Mouse (Mus musculus) liver, embryonic 13.5 days (tissue): Measurements from ENCODE around the gene Icam1. TPM values are rescaled to one million over a fixed set of nuclear protein-coding genes. Genes with fewer than 3 reads are reported as not detected.
"Not testable (repeated sequence)": the region's sequence is repeated elsewhere in the genome, so short reads cannot be mapped to it uniquely, and the experiment has no call there.

Experiments used
- ATAC-seq: fragments of 200-750 bp; cut with Nextera tagmentation; 2 replicates; pipeline ENCODE4 v1.8.0; 2017; ENCODE audit warnings: low read depth, mild to moderate bottlenecking, moderate number of reproducible peaks, moderate library complexity
- DNase-seq: peaks from one replicate; pipeline ENCODE4 v3.0.0; 2022
- H3K27ac ChIP-seq: fragments of 300-500 bp; sonication (generic); 2 replicates; pipeline ENCODE4 v1.5.1; 2015; ENCODE audit warnings: moderate library complexity, mild to moderate bottlenecking, inconsistent platforms
- H3K27me3 ChIP-seq: fragments of 300-500 bp; sonication (generic); 2 replicates; pipeline ENCODE4 v1.6.1; 2015; ENCODE audit warnings: mild to moderate bottlenecking, inconsistent platforms
- H3K36me3 ChIP-seq: fragments of 300-500 bp; sonication (generic); 2 replicates; pipeline ENCODE4 v1.6.1; 2015; ENCODE audit warnings: mild to moderate bottlenecking, inconsistent platforms
- H3K4me1 ChIP-seq: fragments of 300-500 bp; sonication (generic); replicated peaks from 2 replicates; pipeline ENCODE4 v1.6.1; 2015; ENCODE audit warnings: inconsistent platforms
- H3K4me2 ChIP-seq: fragments of 300-500 bp; sonication (generic); 2 replicates; pipeline ENCODE4 v1.6.1; 2015; ENCODE audit warnings: inconsistent platforms, mild to moderate bottlenecking, moderate library complexity
- H3K4me3 ChIP-seq: fragments of 300-500 bp; sonication (generic); replicated peaks from 2 replicates; pipeline ENCODE4 v1.5.1; 2015; ENCODE audit warnings: mild to moderate bottlenecking, inconsistent platforms
- H3K9ac ChIP-seq: fragments of 300-500 bp; sonication (generic); 2 replicates; pipeline ENCODE4 v1.6.1; 2015; ENCODE audit warnings: mild to moderate bottlenecking, inconsistent platforms
- H3K9me3 ChIP-seq: fragments of 300-500 bp; sonication (generic); replicated peaks from 2 replicates; pipeline ENCODE4 v1.6.1; 2016; ENCODE audit warnings: inconsistent platforms
- WGBS: fragments of 180-500 bp; shearing (Covaris S2); methylation state at CpG from one replicate; pipeline ENCODE4 v1.1.7; 2015; ENCODE audit not compliant: insufficient replicate concordance; 5-methylcytosine and 5-hydroxymethylcytosine counted together
- polyA plus RNA-seq: library from polyadenylated mRNA; unstranded; fragments of >200 nt; fragmentation: Nextera tagmentation; extraction: Ambion mirVana; gene quantifications from 2 replicates; pipeline ENCODE4 v1.2.1, GENCODE M21; 2015

Gene Icam1
- polyA plus RNA-seq, 1 experiment from 2014 or later = 9.6 TPM

DNA sequence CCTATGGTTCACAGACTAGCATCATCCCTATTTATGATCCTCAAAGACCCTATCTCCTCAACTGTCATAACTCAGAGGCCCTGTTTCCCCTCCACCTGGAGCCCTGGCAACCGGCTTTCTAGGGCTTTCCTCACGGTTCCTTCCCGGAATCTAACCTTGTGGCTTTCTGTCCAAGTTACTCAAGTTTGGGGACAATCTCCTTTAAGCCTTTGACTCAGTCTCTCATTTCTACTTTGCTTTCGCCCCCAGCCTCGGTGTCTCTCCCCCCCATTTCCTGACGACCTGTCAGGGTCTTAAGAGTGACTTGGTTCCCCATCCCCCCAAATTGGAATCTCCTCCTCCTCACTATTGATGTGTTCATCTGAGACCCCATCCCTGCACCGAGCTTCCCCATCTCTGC lies 16.7 kb downstream of the Icam1 start:
- Histone ChIP-seq H3K4me1 (peaks cover 86% of the 10 kb centered on the region), H3K27ac (no peak overlapping the region), H3K36me3 (peaks cover 6% of the 10 kb centered on the region; the same call in 1 of the 2 replicates), H3K9me3 (no peaks in the 10 kb centered on the region), H3K27me3 (peaks cover 60% of the 10 kb centered on the region), H3K4me2 (peak overlapping the region; percentile 99), H3K9ac (peak overlapping the region; percentile 75), H3K4me3 (peak overlapping the region; percentile 75)
- 4% methylated on average over 7 of the region's 7 CpGs for WGBS
- ATAC-seq (no peak), DNase-seq (no peak)

DNA sequence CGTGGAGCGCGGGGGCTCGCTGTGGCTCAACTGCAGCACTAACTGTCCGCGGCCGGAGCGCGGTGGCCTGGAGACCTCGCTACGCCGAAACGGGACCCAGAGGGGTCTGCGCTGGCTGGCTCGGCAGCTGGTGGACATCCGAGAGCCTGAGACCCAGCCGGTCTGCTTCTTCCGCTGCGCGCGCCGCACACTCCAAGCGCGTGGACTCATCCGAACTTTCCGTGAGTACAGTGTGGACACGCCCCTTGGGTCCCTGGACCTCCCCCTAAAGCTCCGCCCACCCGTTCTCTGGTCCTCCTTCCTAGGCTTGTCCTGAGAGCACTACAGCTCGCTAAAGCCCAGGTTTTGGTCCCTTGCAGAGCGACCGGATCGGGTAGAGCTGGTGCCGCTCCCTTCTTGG lies 17.4 kb downstream of the Icam1 start:
- DNase-seq (peak; percentile 88), ATAC-seq (peak; percentile 49)
- peak overlapping the region; percentile 75 for H3K9ac ChIP-seq
- peaks cover 83% of the 10 kb centered on the region for H3K4me1 ChIP-seq
- H3K27ac ChIP-seq = no peak overlapping the region
- no peaks in the 10 kb centered on the region for H3K9me3 ChIP-seq
- peaks cover 66% of the 10 kb centered on the region for H3K27me3 ChIP-seq
- peak overlapping the region; percentile 99 for H3K4me2 ChIP-seq
- H3K36me3 ChIP-seq = no peaks in the 10 kb centered on the region
- peak overlapping the region; percentile 75 for H3K4me3 ChIP-seq
- under 1% methylated on average over 34 of the region's 34 CpGs for WGBS

DNA sequence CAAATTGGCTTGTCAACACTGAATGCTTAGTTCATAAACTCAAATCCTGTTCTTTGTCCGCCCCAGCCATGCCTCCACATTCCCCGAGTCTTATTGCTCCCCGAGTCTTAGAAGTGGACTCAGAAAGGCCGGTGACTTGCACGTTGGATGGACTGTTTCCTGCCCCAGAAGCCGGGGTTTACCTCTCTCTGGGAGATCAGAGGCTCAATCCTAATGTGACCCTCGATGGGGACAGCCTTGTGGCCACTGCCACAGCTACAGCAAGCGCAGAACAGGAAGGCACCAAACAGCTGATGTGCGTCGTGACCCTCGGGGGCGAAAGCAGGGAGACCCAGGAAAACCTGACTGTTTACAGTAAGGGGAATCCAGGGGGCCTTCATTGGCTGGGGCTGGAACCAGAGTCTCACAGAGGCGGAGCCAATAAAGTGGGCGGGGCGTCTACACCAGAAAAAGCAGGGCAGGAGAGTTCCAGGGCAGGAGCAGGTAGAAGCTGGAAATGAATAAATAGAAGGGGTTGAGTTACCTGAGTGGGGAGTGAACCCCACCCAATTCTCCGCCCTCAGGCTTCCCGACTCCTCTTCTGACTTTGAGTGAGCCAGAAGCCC lies 18.8 kb downstream of the Icam1 start:
- no peak overlapping the region for H3K9ac ChIP-seq
- H3K27me3 ChIP-seq = peaks cover 79% of the 10 kb centered on the region
- no peak overlapping the region for H3K4me2 ChIP-seq
- H3K36me3 ChIP-seq = no peaks in the 10 kb centered on the region
- peaks cover 83% of the 10 kb centered on the region for H3K4me1 ChIP-seq
- no peak overlapping the region for H3K27ac ChIP-seq
- 6% methylated on average over 17 of the region's 17 CpGs for WGBS
- no peak overlapping the region for H3K4me3 ChIP-seq
- ATAC-seq (no peak), DNase-seq (no peak)
- no peaks in the 10 kb centered on the region for H3K9me3 ChIP-seq

DNA sequence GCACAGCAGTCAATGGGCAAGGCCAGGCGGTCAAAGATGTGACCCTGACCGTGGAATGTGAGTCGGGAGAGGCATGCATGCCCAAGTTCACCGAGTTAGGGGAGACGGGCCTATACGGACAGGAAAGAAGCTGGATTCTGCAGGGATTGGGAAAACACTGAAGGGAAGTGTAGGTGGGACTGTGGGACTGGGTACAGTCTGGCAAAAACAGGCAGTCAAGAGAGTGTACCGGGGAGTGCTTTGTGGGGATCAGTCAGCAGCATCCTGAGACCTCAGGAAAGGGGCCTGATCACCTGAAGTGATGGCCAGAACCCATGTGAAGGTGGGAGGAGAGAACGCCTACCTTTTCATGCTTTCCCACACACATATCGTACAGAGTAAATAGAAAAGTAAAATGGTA lies 19.8 kb downstream of the Icam1 start:
- no peak overlapping the region for H3K27ac ChIP-seq
- H3K36me3 ChIP-seq = no peaks in the 10 kb centered on the region
- DNase-seq (no peak), ATAC-seq (no peak)
- H3K4me3 ChIP-seq = no peak overlapping the region
- H3K4me2 ChIP-seq = no peak overlapping the region
- no peaks in the 10 kb centered on the region for H3K9me3 ChIP-seq
- peaks cover 85% of the 10 kb centered on the region for H3K4me1 ChIP-seq
- 32% methylated on average over 9 of the region's 9 CpGs for WGBS
- H3K9ac ChIP-seq = no peak overlapping the region
- H3K27me3 ChIP-seq = peaks cover 80% of the 10 kb centered on the region

DNA sequence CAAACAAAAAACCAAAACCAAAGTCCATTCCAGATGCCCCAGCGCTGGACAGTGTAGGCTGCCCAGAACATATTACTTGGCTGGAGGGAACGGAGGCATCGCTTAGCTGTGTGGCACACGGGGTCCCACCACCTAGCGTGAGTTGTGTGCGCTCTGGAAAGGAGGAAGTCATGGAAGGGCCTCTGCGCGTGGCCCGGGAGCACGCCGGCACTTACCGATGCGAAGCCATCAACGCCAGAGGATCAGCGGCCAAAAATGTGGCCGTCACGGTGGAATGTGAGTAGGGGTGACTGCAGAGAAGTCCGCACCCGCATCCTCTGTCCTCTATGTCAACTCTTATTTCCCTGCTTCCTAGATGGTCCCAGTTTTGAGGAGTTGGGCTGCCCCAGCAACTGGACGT lies 20.4 kb downstream of the Icam1 start:
- H3K9me3 ChIP-seq = no peaks in the 10 kb centered on the region
- H3K4me2 ChIP-seq = no peak overlapping the region
- H3K27ac ChIP-seq = no peak overlapping the region
- no peak for ATAC-seq
- DNase-seq = no peak
- 9% methylated on average over 20 of the region's 20 CpGs for WGBS
- H3K27me3 ChIP-seq = peaks cover 80% of the 10 kb centered on the region
- 0 out of 2 replicates have a peak overlapping the region, but pooled peaks have one; percentile 8 for H3K4me3 ChIP-seq
- no peak overlapping the region for H3K9ac ChIP-seq
- peaks cover 86% of the 10 kb centered on the region for H3K4me1 ChIP-seq
- no peaks in the 10 kb centered on the region for H3K36me3 ChIP-seq

DNA sequence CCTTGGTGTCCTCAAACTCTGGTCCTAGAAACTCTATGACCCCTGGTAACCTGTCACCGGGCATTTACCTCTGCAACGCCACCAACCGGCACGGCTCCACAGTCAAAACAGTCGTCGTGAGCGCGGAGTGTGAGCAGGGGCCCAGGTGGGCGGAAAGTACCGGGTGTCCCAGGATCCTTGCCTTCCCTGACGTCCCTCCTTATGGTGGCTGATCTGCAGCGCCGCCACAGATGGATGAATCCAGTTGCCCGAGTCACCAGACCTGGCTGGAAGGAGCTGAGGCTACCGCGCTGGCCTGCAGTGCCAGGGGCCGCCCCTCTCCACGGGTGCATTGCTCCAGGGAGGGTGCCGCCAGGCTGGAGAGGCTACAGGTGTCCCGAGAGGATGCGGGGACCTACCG lies 20.9 kb downstream of the Icam1 start:
- DNase-seq = no peak

DNA sequence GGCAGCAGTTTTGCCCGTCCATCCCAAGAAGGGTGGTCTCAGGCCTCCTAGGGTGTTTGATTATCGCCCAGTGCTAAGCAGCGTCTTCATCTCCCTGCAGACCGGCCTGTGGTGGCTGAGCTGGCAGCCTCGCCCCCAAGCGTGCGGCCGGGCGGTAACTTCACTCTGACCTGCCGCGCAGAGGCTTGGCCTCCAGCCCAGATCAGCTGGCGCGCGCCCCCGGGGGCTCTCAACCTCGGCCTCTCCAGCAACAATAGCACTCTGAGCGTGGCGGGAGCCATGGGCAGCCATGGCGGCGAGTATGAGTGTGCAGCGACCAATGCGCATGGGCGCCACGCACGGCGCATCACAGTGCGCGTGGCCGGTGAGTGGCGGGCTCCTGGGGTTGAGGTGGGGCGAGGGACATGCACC lies 21.7 kb downstream of the Icam1 start:
- Histone ChIP-seq H3K27ac (no peak overlapping the region), H3K9ac (0 out of 2 replicates have a peak overlapping the region, but pooled peaks have one; percentile 17)

More for the DNA sequence above, 20.9 kb downstream of the Icam1 start:
- no peak for ATAC-seq
- peaks cover 78% of the 10 kb centered on the region for H3K27me3 ChIP-seq
- H3K4me3 ChIP-seq = 0 out of 2 replicates have a peak overlapping the region, but pooled peaks have one; percentile 8
- H3K9me3 ChIP-seq = no peaks in the 10 kb centered on the region
- H3K4me1 ChIP-seq = peaks cover 86% of the 10 kb centered on the region
- no peak overlapping the region for H3K27ac ChIP-seq
- H3K9ac ChIP-seq = no peak overlapping the region
- WGBS = 4% methylated on average over 22 of the region's 22 CpGs
- no peaks in the 10 kb centered on the region for H3K36me3 ChIP-seq
- H3K4me2 ChIP-seq = no peak overlapping the region; the same call in 1 of the 2 replicates

DNA sequence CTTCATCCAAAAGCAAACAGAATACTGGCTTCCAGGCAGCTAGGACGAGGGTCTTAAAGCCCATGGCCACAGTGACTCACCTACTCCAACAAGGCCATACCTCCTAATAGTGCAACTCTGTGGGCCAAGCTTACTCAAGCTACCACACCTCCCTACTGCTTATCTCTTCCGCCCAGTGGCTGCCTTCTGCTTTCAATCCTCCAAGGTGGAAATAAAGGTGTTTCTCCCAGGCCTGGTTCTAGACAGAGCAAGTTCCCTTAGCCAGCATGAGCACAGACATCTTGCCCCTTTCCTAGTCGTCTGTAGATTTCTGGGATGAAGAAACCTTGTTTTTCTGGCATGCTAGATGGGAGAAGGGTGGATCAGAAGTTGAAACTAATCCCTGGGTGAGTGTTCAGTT lies 24.0 kb downstream of the Icam1 start:
- H3K27me3 ChIP-seq = peaks cover 47% of the 10 kb centered on the region
- no peak for DNase-seq
- no peak overlapping the region for H3K4me3 ChIP-seq
- peak overlapping the region; percentile 11; the same call in 1 of the 2 replicates for H3K9ac ChIP-seq
- H3K9me3 ChIP-seq = no peaks in the 10 kb centered on the region
- H3K4me2 ChIP-seq = peak overlapping the region; percentile 19
- no peaks in the 10 kb centered on the region for H3K36me3 ChIP-seq
- ATAC-seq = peak; percentile 83
- WGBS = 31% methylated on average over 3 of the region's 3 CpGs
- peaks cover 66% of the 10 kb centered on the region for H3K4me1 ChIP-seq
- peak overlapping the region; percentile 50 for H3K27ac ChIP-seq

More for the DNA sequence above, 21.7 kb downstream of the Icam1 start:
- no peaks in the 10 kb centered on the region for H3K36me3 ChIP-seq
- ATAC-seq = no peak
- H3K4me1 ChIP-seq = peaks cover 80% of the 10 kb centered on the region
- peak overlapping the region; percentile 38 for H3K4me3 ChIP-seq
- WGBS = 5% methylated on average over 31 of the region's 31 CpGs
- H3K9me3 ChIP-seq = no peaks in the 10 kb centered on the region
- peaks cover 70% of the 10 kb centered on the region for H3K27me3 ChIP-seq
- DNase-seq = no peak
- peak overlapping the region; percentile 55 for H3K4me2 ChIP-seq

DNA sequence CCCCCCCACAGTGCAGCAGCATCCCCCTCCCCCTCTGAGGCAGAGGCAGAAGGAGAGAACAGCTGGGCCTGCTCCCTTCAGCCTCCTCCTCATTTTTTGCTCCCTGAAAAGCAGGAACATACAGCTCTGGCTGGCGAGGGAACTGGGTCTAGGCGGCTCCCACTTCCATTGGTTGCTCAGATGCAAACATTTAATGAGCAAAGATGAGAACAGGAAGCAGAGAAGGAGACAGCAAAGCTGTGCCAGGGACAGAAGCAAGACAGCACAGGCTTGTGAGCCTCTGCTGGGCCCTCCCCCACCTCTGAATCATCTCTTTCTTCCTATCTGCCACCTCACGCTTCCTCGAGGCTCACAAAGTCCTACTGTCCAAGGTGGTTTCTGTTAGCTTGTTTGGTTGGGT lies 25.5 kb downstream of the Icam1 start:
- peaks cover 55% of the 10 kb centered on the region for H3K4me1 ChIP-seq
- H3K4me3 ChIP-seq = no peak overlapping the region
- H3K27me3 ChIP-seq = peaks cover 32% of the 10 kb centered on the region
- H3K9me3 ChIP-seq = no peaks in the 10 kb centered on the region
- H3K27ac ChIP-seq = no peak overlapping the region
- no peak for DNase-seq
- H3K9ac ChIP-seq = no peak overlapping the region
- H3K36me3 ChIP-seq = no peaks in the 10 kb centered on the region
- ATAC-seq = no peak
- H3K4me2 ChIP-seq = no peak overlapping the region
- WGBS = 32% methylated on average over 4 of the region's 4 CpGs

DNA sequence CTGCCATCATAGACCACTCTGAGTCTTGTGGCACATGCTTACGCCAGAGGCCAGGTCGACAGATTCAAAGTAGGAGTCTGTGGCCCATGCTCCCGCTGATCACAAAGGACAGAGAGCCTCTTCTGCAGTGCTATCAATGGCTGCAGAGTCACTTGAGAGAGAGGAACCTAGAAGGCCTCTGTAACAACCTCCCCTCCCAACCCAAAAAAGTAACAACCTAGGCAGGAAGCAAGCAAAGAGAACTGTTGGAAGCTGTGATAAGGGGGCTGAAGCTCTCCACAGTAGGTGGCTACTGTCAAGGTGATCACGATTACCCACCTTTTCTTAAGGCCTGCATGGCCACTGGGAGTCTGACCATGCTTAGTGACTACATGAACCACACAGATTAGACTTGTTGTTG lies 27.8 kb downstream of the Icam1 start:
- ATAC-seq (no peak), DNase-seq (no peak)
- H3K4me2 ChIP-seq = no peak overlapping the region

DNA sequence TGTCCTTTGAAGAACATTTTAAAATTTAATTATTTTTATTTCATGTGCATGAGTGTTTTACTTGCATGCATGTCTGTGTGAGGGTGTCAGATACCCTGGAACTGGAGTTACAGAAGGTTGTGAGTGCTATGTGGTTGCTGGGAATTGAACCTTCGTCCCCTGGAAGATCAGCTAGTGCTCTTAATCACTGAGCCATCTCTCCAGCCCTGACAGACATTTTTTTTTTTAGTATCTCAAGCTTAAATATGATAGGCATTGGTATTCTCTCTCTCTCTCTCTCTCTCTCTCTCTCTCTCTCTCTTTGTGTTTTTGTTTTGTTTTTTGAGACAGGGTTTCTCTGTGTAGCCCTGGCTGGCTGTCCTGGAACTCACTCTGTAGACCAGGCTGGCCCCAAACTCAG lies 29.0 kb downstream of the Icam1 start:
- not testable (repeated sequence) for H3K4me2 ChIP-seq, H3K36me3 ChIP-seq, H3K27me3 ChIP-seq, H3K4me3 ChIP-seq, ATAC-seq, H3K9ac ChIP-seq, H3K9me3 ChIP-seq, DNase-seq, H3K27ac ChIP-seq
- 57% methylated on average over 1 of the region's 1 CpGs for WGBS
- peaks cover 25% of the 10 kb centered on the region for H3K4me1 ChIP-seq

More for the DNA sequence above, 27.8 kb downstream of the Icam1 start:
- H3K4me1 ChIP-seq = peaks cover 37% of the 10 kb centered on the region
- peaks cover 9% of the 10 kb centered on the region for H3K27me3 ChIP-seq
- H3K4me3 ChIP-seq = no peak overlapping the region
- H3K9ac ChIP-seq = peak overlapping the region; percentile 9; the same call in 1 of the 2 replicates
- H3K36me3 ChIP-seq = no peaks in the 10 kb centered on the region
- no peak overlapping the region for H3K27ac ChIP-seq
- no peaks in the 10 kb centered on the region for H3K9me3 ChIP-seq
- WGBS = 42% methylated on average over 4 of the region's 4 CpGs

DNA sequence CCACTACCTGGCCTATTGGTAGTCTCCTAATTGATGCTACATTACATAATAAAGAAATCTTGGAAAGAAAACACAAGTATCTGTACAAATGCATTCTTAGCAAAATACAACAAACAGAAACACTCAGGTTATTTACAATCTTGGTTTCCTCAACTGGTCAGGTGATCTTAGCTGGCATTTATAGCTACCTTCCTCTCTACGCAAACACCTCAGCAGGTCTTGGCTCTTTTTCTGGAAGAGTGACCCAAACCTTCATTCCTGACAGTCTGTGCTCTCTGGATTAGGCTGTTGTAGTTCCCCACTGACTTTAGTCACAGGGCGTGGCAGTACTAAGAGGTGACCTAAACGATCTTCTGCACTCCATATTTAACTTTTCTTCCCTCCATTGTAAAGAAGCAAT lies 29.4 kb downstream of the Icam1 start:
- Histone ChIP-seq H3K4me3 (no peak overlapping the region), H3K4me2 (no peak overlapping the region), H3K9me3 (no peaks in the 10 kb centered on the region), H3K4me1 (peaks cover 21% of the 10 kb centered on the region), H3K36me3 (no peaks in the 10 kb centered on the region), H3K9ac (no peak overlapping the region), H3K27me3 (no peaks in the 10 kb centered on the region; the same call in 1 of the 2 replicates), H3K27ac (no peak overlapping the region)
- ATAC-seq (no peak), DNase-seq (no peak)
- 58% methylated on average over 3 of the region's 3 CpGs for WGBS
